Mouse (Mus musculus): ENCODE results near the gene Trim29.

The Trim29 gene

GRCm38 (mm10) chr9:43383871-43384270 is 73.2 kb downstream of the Trim29 start:
- in situ Hi-C loops (cut with MboI, MseI) = no loop called here

DNA sequence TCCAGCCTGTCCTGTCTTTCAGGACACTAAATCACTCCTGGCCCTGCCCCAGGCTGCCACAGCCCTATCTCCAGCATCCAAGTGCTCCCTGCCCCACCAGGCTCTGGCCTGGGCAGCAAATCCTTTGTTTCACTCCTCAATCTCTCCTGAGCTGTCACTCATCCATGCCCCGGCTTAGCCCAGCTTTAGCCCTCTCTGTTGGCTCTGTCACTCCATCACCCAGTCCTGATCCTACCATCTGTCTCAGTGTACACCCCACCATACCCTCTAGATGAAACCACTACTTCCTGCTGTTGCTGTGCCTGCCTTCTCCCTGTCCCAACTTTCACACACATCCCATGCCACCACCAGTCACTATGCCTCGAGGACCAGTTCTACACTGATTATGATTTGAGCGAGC is 73.8 kb downstream of the Trim29 start:
- in situ Hi-C loops (cut with MboI, MseI) = no loop called here

Data from regulatory T cell (primary cell).